Mouse (Mus musculus) cerebellum, postnatal 36 days (tissue): ENCODE measurements at regions not wholly inside any gene's neighbourhood (a gene's known extent, or its start where the extent isn't known, plus 50 kb on each side); places are given as distances from the start of the nearest gene placed in this dataset.

Source experiments
- DNase-seq, 2 experiments: peaks; one replicate each; pipeline ENCODE4 v3.0.0; 2021 to 2022; ENCODE audit warnings: mixed read lengths in 2 of 2

GRCm38 (mm10) chr14:25185959-25186771 is 272.8 kb upstream of the Zmiz1 start:
- DNase-seq = peak; percentile 62 to 64

DNA sequence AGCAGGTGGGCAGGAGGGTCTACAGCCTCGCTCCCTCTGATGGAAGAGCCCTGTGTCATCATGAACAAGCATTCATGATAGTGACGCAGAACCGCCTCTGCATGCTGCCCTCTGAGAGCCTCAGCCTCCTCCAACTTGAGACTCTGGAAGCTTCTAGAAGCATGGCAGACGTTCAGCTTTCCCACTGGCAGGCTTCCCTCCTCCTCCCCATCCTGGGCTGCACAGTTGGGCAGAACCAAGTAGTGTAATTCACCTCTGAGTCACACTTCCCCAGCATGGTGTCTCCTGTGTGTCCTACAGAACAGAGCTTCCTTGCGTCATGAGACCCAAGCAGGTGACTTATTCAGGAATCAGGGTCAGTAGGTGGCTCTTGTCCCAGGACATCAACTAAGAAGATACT is 271.3 kb upstream of the Zmiz1 start:
- DNase-seq = peak; percentile 64 to 73

DNA sequence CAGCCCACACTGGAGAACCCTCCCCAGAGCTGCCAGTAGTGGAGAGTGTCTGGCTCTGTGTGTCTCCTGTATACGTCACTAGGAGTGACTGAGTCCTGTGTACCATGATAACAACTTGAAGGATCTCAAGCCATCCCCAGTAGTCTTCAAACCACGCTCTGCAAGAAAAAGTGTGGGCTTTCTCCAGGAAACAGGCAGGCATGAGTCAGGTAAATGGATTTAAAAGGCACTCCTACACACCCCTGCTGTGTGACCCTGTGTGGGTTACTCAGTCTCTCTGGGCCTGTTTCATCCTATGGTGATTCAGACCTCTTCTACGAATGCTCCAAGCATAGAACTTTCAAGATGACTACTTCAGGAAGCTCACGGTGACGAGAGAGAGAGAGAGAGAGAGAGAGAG is 269.7 kb upstream of the Zmiz1 start:
- DNase-seq = no peak

DNA sequence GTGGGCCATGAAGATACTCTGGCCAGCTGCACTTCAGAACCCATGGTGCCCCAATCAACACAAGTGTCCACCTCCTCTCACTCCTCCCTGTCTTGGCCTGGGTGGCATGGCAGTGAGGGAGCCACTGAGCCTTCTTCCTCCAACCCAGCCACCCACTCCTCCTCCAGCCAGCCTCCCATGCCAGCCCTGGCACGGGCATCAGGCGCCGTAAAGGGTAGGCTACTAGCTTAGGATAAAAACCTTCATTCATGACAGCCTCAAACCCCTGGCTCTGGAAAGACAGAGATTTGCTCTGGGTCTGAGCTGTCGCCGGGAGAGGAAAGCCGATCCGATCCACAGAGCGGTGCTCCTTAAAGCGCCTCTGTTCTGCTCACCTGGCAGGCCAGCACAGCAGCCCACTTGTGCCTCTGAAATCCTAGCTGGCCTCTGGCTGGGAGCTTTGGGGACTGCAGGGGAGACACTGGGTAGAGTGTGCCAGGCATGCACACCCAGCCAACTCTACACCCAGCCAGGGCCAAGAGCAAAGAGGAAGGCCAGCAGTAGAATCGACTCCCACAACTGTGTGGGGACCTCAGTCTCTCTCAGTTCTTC is 268.2 kb upstream of the Zmiz1 start:
- DNase-seq = no peak

DNA sequence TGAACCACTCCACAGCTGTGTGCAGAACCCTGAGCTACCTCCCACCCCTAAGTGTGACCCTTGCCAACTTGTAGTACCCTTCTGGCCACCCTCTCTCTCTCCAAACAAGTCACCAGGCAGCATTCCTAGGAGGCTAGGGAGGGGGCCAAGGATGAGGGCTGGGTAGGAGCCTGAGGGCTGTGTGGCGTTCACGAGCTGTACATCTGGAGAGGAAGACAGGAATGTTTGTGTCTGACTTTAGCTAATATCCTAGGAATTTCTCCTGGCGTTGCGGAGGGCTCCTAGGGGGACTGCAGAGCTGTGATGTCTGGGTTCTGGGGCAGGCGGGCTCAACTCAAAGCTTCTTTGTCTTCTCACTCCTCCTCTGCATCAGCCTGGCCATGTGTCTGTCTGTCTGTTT is 262.2 kb upstream of the Zmiz1 start:
- DNase-seq = no peak

- peak; percentile 48 to 51 for DNase-seq
These were observed 259.1 kb upstream of the Zmiz1 start for GRCm38 (mm10) chr14:25199900-25200299.

DNA sequence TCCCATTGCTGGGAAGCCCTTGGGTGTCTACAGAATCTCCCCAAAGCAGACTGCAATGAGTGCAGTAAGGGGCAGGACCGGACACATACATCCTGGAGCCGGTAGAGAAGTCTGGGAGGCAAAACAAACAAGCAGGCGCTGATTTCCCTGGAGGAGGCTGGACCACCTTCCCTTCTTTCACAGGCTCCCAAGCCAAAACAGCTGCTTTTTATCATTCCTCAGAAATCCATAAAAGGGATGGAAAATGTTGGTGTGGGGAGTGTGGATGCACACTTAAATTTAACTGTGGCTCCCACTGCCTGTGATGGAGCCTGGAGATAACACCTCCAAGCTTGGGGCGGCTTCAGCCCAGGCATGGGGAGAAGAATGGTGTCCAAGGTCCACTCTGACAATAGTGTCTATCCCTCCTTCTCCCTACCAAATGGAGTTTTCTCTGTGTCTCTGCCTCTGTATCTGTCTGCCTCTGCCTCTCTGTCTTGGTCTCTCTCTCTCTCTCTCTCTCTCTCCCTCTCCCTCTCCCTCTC is 258.3 kb upstream of the Zmiz1 start:
- no peak for DNase-seq

GRCm38 (mm10) chr14:25202312-25202711 is 256.7 kb upstream of the Zmiz1 start:
- DNase-seq = peak; percentile 54 to 56

GRCm38 (mm10) chr14:25204091-25204490 is 254.9 kb upstream of the Zmiz1 start:
- peak; percentile 68 for DNase-seq

GRCm38 (mm10) chr14:25206855-25207254 is 252.1 kb upstream of the Zmiz1 start:
- DNase-seq = no peak

DNA sequence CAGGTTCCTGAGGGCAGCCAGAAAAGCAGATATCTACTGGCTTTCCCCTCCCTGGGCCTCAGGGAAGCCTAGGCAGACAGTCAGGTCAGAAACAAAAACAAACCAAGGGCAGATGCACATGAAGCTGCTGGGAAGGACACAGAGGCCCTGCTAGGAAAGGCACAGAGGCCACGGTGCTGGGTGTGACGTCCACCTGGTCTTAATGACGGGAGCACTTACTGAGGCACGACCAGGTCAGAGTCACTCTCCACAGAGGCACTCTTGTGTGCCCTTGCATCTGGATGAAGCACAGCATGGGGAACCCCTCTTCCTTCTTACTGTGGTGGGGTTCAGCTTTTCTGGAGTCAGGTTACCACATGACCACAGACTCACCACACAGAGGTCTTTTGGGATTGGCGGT is 251.6 kb upstream of the Zmiz1 start:
- DNase-seq = no peak

- DNase-seq = no peak
These were observed 250.5 kb upstream of the Zmiz1 start for GRCm38 (mm10) chr14:25208221-25209056.

- peak; percentile 44 to 55 for DNase-seq
These were observed 245.9 kb upstream of the Zmiz1 start for GRCm38 (mm10) chr14:25213056-25213455.

DNA sequence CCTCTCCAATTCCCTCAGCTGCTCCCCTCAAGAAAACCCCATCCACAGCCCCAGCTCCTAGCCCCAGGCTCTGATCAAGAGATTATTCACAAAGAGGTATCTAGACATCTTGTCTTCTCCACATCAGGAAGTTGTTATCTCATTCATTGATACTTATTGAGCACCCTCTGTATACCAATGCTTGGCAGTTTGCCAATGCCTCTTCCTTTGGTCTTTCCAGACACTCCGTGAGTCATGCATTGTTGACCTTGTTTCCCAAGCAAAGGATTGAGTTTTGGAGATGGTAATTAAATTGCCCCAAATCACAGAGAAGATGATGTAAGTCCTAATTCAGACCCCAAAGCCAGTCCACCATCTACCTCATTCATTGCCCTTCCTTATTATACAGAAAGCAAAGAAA is 235.9 kb upstream of the Zmiz1 start:
- DNase-seq = no peak

DNA sequence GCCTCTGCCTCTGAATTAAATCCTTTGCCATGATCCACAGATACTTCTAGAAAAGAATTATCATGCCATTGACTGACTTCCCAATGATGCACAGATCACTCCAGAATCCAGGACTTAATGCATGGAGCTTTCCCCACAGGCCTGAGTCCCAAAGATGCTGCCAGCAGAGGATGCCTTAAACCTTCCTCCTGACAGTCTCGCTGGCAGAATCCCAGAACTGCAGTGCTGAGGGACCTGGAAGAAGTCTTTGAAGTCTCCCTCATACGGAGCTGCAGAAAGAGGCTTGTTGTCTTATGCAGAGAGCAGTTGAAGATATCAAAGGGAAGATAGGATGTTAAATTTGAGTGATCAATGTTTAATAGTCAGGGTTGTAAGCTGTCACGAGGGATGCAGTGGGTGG is 233.8 kb upstream of the Zmiz1 start:
- peak; percentile 33 to 43 for DNase-seq

- DNase-seq = peak; percentile 90 to 93
These were observed 232.7 kb upstream of the Zmiz1 start for GRCm38 (mm10) chr14:25226155-25226839.

DNA sequence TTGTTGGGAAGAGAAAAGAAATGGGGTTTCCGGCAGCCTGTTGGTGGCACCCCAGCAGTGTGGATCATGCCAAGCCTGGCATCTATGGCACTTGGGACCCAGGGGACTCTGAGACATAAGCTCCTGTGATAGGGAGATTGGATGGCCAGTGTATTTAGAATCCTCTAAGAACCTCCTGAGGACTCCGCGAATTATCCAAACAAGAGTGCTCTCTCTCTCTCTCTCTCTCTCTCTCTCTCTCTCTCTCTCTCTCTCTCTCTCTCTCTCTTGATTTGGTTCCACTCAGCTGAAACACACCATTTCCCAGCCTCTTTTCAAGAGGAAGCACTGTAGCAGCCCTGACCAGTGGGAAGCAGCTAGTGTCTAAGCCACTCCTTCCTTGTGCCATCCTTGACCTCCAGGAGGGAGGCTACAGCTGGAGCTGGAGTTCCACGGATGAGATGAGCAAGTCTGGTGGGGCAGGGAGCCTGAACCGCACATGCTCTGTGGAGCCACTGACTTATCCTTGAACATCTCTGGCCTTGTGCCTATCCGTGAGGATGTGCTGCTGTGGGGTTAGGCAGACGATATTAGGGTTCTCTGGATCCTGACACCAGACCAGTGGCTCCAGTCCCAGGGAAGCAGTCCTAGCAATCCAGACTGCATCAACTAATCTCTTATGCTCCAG is 232.0 kb upstream of the Zmiz1 start:
- DNase-seq = peak; percentile 35 to 59

DNA sequence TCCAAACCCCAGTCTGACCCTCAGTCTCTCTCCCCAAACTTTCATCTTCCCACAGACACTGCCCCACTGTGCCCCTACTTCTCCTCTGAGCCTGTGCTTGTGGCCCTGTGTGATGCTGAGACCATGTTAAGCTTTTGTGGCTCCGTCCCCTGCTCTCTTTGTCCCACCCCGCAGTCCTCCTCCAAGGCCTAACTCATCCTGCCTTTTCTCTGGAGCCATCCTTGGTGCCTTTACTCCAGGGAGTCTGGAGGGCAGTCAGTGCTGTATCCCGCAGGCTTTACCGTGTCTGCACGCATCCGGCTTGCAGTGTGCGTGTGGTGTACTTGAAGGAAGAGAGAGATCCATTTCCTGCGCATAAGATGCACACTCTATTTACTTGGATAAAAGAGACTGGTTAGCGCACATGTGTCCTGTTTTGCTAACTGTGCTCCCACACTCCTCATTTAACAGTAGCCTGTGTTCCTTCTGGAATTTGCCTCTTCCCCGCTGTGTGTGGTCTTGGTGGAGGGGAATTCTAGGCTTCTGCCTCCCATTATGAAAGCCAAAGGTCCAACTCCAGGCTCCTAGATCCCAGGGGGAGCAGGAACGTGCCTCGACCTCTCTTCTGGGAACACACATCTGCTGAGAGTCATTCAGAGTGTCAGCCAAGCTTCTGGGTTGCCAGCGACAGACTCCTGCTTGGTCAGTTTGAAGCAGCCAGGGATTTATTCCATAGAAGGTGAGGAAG is 230.5 kb upstream of the Zmiz1 start:
- no peak for DNase-seq

DNA sequence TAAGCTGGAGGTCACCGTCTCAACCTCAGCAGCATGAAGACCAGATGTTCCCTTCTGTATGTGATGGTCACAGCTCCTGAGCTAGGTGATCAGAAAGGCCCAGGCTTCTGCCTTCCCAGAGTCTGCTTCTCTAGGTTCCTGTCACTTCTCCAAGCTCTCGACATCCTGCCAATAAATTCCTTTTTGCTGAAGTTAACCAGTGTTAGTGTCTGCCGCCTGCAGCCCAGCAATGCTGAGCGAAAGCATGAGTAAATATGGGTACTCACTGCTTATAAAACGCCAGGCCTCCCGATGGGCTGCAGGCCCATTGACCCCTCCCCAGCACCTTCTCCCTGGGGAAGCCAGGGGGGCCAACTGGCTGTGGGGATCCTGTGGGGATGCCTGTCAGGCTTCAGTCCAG is 229.4 kb upstream of the Zmiz1 start:
- DNase-seq = peak in 1 of 2 experiments; percentile 42

- peak in 1 of 2 experiments; percentile 30 for DNase-seq
These were observed 227.1 kb upstream of the Zmiz1 start for GRCm38 (mm10) chr14:25231881-25232280.

- peak in 1 of 2 experiments; percentile 36 for DNase-seq
These were observed 222.5 kb upstream of the Zmiz1 start for GRCm38 (mm10) chr14:25236421-25236973.
